Mouse (Mus musculus): ENCODE measurements around the gene Defb28. TPM values are rescaled to one million over a fixed set of nuclear protein-coding genes. Genes with fewer than 3 reads are reported as not detected.

The Defb28 gene
- total RNA-seq, 2 experiments from 2014 or later, result not detected

- DNase-seq (ENCODE audit: low spot score in 2 of 2), result no peak
These were observed 38.6 kb downstream of the Defb28 start for GRCm38 (mm10) chr2:152556655-152557054.

GRCm38 (mm10) chr2:152569038-152569437, 51.0 kb downstream of the Defb28 start, which contains the start of gene Gm17416:
TSS of gene Gm17416 (plus strand) at chr2:152569338.
- no peak for DNase-seq (ENCODE audit: low spot score in 2 of 2)

- DNase-seq (ENCODE audit: low spot score in 2 of 2), result no peak
These were observed 51.8 kb downstream of the Defb28 start for GRCm38 (mm10) chr2:152569881-152570280.

- no peak for DNase-seq (ENCODE audit: low spot score in 2 of 2)
These were observed 52.3 kb downstream of the Defb28 start for GRCm38 (mm10) chr2:152570313-152570712.

Other genes starting within 250 kb of the Defb28 start
- 10 to 100 TPM; 49.8 to 57.8 TPM for gene Tbc1d20, start 224.4 kb upstream of the Defb28 start, total RNA-seq (2021)
- 100 to 1,000 TPM in 1 of 2 experiments, 10 to 100 TPM in 1; 92.5 to 104 TPM for gene Rbck1, start 185.6 kb upstream of the Defb28 start, total RNA-seq (2021)
- gene Trib3, start 174.2 kb upstream of the Defb28 start, total RNA-seq (2021), result under 1 TPM; 0.53 to 0.86 TPM
- gene Nrsn2, start 141.6 kb upstream of the Defb28 start, total RNA-seq (2021), result 10 to 100 TPM; 33.0 to 39.6 TPM
- gene Sox12, start 120.2 kb upstream of the Defb28 start, total RNA-seq (2021), result 10 to 100 TPM; 21.4 to 23.1 TPM
- 10 to 100 TPM in 1 of 2 experiments, 1 to 10 TPM in 1; 9.8 to 10.8 TPM for gene Zcchc3, start 103.2 kb upstream of the Defb28 start, total RNA-seq (2021)
- 1 to 10 TPM; 2.9 to 4.2 TPM for gene 6820408C15Rik, start 102.7 kb upstream of the Defb28 start, total RNA-seq (2021)
- gene Defb23, start 53.6 kb upstream of the Defb28 start, total RNA-seq (2021), result not detected
- not detected for gene Defb20, start 41.2 kb upstream of the Defb28 start, total RNA-seq (2021)
- gene Defb22, start 28.1 kb upstream of the Defb28 start, total RNA-seq (2021), result not detected
- not detected for gene Defb26, start 6.6 kb upstream of the Defb28 start, total RNA-seq (2021)
- gene Defb29, start 21.8 kb downstream of the Defb28 start, total RNA-seq (2021), result not detected
- not detected for gene Gm17416, start 51.1 kb downstream of the Defb28 start, total RNA-seq (2021)
- gene Defb21, start 54.5 kb downstream of the Defb28 start, total RNA-seq (2021), result not detected
- gene Defb19, start 62.1 kb downstream of the Defb28 start, total RNA-seq (2021), result not detected
- not detected for gene Defb45, start 81.1 kb downstream of the Defb28 start, total RNA-seq (2021)
- gene Defb36, start 86.1 kb downstream of the Defb28 start, total RNA-seq (2021), result not detected
- not detected for gene Defb25, start 104.8 kb downstream of the Defb28 start, total RNA-seq (2021)
- under 1 TPM; 0.72 to 0.83 TPM for gene Rem1, start 108.7 kb downstream of the Defb28 start, total RNA-seq (2021)
- gene H13, start 151.2 kb downstream of the Defb28 start, total RNA-seq (2021), result 10 to 100 TPM; 84.9 to 86.7 TPM
- 10 to 100 TPM; 25.4 to 25.7 TPM for gene Mcts2, start 168.8 kb downstream of the Defb28 start, total RNA-seq (2021)
- 10 to 100 TPM; 32.9 to 35.8 TPM for gene Id1, start 218.0 kb downstream of the Defb28 start, total RNA-seq (2021)
- gene Cox4i2, start 235.9 kb downstream of the Defb28 start, total RNA-seq (2021), result 1 to 10 TPM; 2.9 to 3.6 TPM

Data from layer of hippocampus, postnatal 14 days (tissue).